Mouse (Mus musculus): ENCODE results near the gene Sprr2f.

Gene Sprr2f

DNA sequence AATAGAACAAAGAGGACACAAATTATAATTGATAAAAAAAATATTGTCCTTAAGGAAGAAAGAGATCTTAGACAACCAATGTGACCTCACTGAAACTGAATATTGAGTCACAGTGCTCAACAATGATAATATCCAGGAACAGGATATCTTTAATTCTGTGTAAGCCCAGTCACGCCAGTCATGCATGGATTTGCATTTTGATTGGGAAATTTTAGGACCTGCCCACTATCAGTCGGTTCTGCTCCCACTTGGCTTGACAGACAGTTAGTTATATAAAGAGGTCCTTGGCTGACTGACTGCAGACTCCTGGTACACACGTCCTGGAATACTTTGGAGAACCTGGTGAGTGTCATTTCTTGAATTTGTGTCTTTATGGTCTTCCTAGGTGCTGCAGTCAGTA lies at the start of gene Sprr2f:
Gene Sprr2f (plus strand): TSS at position 301 of the 400 bp plus-strand sequence.
- DNase-seq (ENCODE audit: low spot score in 2 of 2), result no peak

DNA sequence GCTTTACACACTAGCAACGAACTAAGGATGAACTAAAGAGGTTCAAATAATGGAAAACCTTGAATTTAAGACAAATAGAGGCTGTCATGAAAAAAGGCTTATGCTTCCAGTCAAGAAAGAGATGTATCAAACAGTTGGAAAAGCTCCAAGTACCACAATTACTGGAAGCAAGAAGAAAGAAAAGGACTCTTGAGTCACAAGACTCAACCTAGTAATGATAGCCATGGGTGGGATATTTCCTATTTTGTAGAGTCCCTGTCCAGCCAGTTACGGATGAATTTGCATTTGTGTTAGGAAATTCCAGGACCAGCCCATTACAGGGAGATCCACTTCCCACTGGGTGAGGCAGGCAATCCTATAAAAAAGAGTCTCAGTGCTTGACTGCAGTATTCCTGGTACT lies 48.7 kb upstream of the Sprr2f start, which contains the start of gene Sprr2b:
Gene Sprr2b (plus strand): TSS at position 301 of the 400 bp plus-strand sequence.
- DNase-seq (ENCODE audit: low spot score in 2 of 2), result no peak

DNA sequence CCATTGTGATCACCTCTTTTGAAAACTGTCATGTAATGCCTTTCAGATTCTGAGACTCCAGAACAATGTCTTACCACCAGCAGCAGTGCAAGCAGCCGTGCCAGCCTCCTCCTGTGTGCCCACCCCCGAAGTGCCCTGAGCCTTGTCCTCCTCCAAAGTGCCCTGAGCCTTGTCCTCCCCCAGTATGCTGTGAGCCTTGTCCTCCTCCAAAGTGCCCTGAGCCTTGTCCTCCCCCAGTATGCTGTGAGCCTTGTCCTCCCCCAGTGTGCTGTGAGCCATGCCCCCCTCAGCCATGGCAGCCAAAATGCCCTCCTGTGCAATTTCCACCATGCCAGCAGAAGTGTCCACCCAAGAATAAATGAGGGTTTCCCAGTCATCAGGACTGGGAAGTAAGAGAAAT lies 47.6 kb upstream of the Sprr2f start:
- no peak for DNase-seq (ENCODE audit: low spot score in 2 of 2)

DNA sequence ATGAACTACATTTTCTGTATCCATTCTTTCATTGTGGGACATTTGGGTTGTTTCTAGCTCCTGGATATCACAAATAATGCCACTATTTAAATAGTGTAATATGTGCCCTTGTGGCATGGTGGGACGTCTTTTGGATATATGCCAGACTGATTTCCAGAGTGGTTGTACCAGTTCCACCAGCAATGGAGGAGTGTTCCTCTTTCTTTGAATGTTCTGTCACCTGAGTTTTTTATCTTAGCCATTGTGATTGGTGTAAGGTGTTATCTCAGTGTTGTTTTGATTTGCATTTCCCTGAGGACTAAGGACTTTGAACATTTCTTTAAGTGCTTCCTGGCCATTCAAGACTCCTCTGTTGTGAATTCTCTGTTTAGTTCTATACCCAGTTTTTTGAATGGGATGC lies 28.7 kb upstream of the Sprr2f start:
- no peak for DNase-seq (ENCODE audit: low spot score in 2 of 2)

DNA sequence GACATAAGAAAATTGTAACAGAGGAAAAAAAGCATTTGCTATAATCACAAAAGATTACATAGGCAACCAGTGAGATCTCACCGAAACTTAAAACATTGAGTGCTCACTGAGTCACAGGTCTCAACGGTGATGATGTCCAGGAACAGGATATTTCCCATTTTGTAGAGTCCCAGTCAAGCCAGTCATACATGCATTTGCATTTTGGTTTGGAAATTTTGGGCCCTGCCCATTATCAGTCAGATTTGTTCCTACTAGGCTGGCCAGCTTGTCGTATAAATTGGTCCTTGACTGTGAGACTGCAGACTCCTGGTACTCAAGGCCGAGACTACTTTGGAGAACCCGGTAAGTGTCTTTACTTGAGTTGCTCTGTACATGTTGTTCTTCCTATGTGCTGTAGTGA lies 26.1 kb upstream of the Sprr2f start, which contains the start of gene Sprr2d:
Gene Sprr2d (plus strand): TSS at position 301 of the 400 bp plus-strand sequence.
- DNase-seq (ENCODE audit: low spot score in 2 of 2), result no peak

DNA sequence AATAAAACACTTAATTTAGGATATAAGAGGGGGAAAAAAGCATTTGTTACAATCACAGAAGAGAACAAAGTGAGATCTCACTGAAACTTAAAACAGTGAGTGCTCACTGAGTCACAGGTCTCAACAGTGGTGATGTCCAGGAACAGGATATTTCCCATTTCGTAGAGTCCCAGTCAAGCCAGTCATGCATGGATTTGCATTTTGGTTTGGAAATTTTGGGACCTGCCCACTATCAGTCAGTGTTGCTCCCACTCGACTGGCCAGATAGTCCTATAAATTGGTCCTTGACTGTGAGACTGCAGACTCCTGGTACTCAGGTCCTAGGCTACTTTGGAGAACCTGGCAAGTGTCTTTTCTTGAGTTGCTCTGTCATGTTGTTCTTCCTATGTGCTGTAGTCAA lies 13.1 kb upstream of the Sprr2f start, which contains the start of gene Sprr2e:
Gene Sprr2e (plus strand): TSS at position 301 of the 400 bp plus-strand sequence.
- DNase-seq (ENCODE audit: low spot score in 2 of 2), result no peak

DNA sequence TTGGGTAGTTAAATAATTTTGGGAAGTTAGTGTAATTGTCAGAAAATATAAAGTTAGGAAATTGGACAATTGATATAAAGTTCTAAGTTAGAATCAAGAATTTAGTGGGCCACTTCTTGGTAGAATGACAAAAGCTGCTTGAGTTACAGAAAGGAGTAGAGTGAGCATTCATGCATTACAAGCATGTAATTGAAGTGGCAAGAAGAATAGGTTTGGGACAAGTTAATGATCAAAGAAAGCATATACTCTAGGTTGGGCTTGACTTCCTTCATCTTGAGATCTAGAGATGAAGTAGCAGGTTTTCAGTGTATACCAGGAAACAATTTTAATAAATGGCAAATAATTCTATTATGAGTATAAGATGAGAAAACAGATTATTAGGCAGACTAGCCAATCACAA lies 3.4 kb upstream of the Sprr2f start:
- DNase-seq (ENCODE audit: low spot score in 2 of 2), result no peak

DNA sequence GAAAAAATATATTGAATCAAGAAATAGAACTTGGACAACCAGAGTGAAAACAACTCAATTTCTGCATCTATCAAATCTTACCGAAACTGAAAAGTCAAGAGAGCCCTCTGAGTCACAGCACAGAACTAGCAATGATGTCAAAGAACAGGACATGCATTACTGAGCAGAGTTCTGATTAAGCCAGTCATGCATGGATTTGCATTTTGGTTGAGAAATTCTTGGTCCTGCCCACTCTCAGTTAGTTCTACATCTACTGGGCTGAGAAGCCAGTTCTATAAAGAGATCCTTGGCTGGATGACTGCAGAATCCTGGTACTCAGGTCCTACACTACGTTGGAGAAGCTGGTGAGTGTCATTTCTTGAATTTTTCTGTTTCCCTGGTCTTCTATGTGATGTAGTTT lies 8.6 kb downstream of the Sprr2f start:
- no peak for DNase-seq (ENCODE audit: low spot score in 2 of 2)

DNA sequence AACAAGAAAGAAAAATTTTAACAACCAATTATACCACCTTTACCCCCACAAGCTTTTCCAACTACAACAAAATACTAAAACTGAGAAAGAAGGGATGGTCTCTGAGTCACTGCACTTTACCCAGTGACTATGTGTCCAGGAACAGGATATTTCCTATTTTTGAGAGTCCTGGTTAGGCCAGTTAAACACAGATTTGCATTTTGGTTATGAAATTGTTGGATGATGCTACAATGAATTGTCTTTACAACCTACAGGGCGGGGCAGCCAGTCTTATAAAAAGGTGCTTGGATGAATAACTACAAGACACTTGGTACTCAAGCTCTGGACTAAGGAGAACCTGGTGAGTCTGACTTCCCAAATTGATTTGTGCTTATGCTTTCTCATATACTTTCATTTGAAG lies 20.4 kb downstream of the Sprr2f start, which contains the start of gene Sprr2h:
Gene Sprr2h (plus strand): TSS at position 301 of the 400 bp plus-strand sequence.
- no peak for DNase-seq (ENCODE audit: low spot score in 2 of 2)

DNA sequence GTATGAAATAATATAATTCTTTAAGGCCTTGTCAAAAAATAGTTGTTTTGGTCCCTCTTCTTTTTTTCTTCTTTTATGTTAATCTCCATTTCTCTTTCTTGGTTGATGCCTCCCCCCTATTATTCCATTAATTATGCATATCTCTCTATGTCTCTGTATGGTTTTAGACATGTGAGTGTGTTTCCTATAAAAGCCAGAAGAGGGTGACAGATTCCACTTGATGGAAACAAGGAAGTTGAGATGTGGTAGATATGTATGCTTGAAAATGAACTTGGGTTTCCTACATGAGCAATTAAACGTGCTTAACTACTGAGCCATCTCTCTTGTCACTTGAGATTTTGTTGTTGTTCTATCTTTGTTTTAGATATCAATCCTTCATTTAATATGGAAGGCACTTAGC lies 29.3 kb downstream of the Sprr2f start:
- no peak for DNase-seq (ENCODE audit: low spot score in 2 of 2)

DNA sequence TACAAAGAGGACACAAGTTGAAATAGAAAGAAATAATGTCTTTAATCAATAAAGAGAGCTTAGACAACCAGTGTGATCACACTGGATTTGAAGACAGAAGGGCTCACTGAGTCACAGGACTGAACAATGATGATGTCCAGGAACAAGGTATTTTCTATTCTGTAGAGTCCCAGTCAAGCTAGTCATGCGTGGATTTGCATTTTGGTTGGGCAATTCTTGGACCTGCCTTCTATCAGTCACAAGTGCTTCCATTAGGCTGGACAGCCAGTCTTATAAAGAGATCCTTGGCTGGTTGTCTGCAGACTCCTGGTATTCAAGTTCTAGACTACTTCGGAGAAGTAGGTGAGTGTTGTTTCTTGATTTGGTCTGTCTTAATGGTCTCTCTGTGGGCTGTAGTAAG lies 42.7 kb downstream of the Sprr2f start, which contains the start of gene Sprr2i:
Gene Sprr2i (plus strand): TSS at position 301 of the 400 bp plus-strand sequence.
- DNase-seq (ENCODE audit: low spot score in 2 of 2), result no peak
